Mouse (Mus musculus) limb, embryonic 14.5 days (tissue): ENCODE data around the gene Mrps17. TPM values are rescaled to one million over a fixed set of nuclear protein-coding genes. Genes with fewer than 3 reads are reported as not detected.

ENCODE experiments used
- ATAC-seq: fragments of 200-750 bp; cut with Nextera tagmentation; 2 replicates; pipeline ENCODE4 v1.8.0; 2017; ENCODE audit warnings: low read depth, moderate number of reproducible peaks, moderate TSS enrichment; ENCODE audit not compliant: low FRiP score
- DNase-seq: peaks from one replicate; pipeline ENCODE4 v3.0.0-alpha.2; 2015; ENCODE audit warnings: low spot score
- H3K27ac ChIP-seq: fragments of 300-500 bp; sonication (generic); replicated peaks from 2 replicates; pipeline ENCODE4 v1.5.1; 2014; ENCODE audit warnings: low read depth, mild to moderate bottlenecking, low read length, moderate library complexity, mixed read lengths
- H3K27me3 ChIP-seq: fragments of 300-500 bp; sonication (generic); 2 replicates; pipeline ENCODE4 v1.6.1; 2014; ENCODE audit warnings: low read length, mixed read lengths; ENCODE audit not compliant: control insufficient read depth, insufficient read depth
- H3K36me3 ChIP-seq: fragments of 300-500 bp; sonication (generic); 2 replicates; pipeline ENCODE4 v1.6.1; 2014; ENCODE audit warnings: mild to moderate bottlenecking, low read length, moderate library complexity, mixed read lengths; ENCODE audit not compliant: control insufficient read depth, insufficient read depth
- H3K4me1 ChIP-seq: fragments of 300-500 bp; sonication (generic); 2 replicates; pipeline ENCODE4 v1.6.1; 2014; ENCODE audit warnings: antibody characterized with exemption, low read length, mixed read lengths; ENCODE audit not compliant: control insufficient read depth, insufficient read depth
- H3K4me2 ChIP-seq: fragments of 300-500 bp; sonication (generic); replicated peaks from 2 replicates; pipeline ENCODE4 v1.6.1; 2014; ENCODE audit warnings: low read depth, mild to moderate bottlenecking, low read length, moderate library complexity; ENCODE audit not compliant: severe bottlenecking
- H3K4me3 ChIP-seq: fragments of 300-500 bp; sonication (generic); replicated peaks from 2 replicates; pipeline ENCODE4 v1.5.1; 2014; ENCODE audit warnings: low read length
- H3K9ac ChIP-seq: fragments of 300-500 bp; sonication (generic); 2 replicates; pipeline ENCODE4 v1.6.1; 2014; ENCODE audit warnings: mild to moderate bottlenecking, low read depth, low read length, moderate library complexity; ENCODE audit not compliant: severe bottlenecking
- H3K9me3 ChIP-seq: fragments of 300-500 bp; sonication (generic); 2 replicates; pipeline ENCODE4 v1.6.1; 2016; ENCODE audit warnings: low read length; ENCODE audit not compliant: control insufficient read depth
- POLR2A ChIP-seq: fragments of 200-500 bp; IDR thresholded peaks from 2 replicates; pipeline ENCODE4 v1.8.0; 2012; ENCODE audit warnings: inconsistent platforms, mild to moderate bottlenecking, moderate library complexity, borderline replicate concordance; ENCODE audit not compliant: insufficient read depth, insufficient read length; ENCODE audit errors: extremely low read depth
- WGBS: fragments of 180-500 bp; shearing (Covaris S2); extraction: QIAGEN DNeasy Blood & Tissue Kit; methylation state at CpG from one replicate; pipeline ENCODE4 v1.1.7; 2014; 5-methylcytosine and 5-hydroxymethylcytosine counted together
- polyA plus RNA-seq, 2 experiments: library from polyadenylated mRNA; depleted of rRNA in 1 of 2; stranded (reverse) in 1 of 2; unstranded in 1 of 2; fragments of >200 nt; fragmentation: Nextera tagmentation in 1 of 2; extraction: Ambion mirVana in 1 of 2; gene quantifications; 2 replicates each; pipeline versions ENCODE4 v1.2.1 to v1.2.3; 2012 to 2014

Gene Mrps17
- polyA plus RNA-seq, 2 experiments, result 133 to 201 TPM

DNA sequence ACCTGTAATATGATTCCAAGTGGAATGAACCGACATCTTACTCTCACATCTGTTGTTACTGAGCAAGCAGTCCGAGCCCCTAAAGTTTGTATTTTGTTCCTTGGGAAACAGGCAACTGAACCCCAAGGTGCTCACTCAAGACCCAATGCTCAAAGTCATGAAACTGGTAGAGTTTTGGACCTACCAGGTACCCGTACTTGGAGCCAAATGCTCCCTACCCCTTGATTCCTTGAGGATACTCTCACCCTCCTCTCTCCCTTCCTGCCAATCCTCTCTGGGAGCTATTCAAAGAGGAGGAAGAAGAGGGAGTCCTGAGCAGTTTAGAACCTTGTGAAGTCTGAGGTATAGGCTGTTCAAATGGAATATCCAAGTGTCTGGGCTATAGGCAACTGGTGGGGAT, 11.5 kb downstream of the Mrps17 start:
- no peak for TF ChIP-seq POLR2A
- peaks cover 13% of the 10 kb centered on the region; the same call in 1 of the 2 replicates for H3K4me1 ChIP-seq
- no peaks in the 10 kb centered on the region for H3K27me3 ChIP-seq
- no peak overlapping the region for H3K27ac ChIP-seq
- H3K36me3 ChIP-seq, result no peaks in the 10 kb centered on the region
- H3K4me3 ChIP-seq, result no peak overlapping the region
- DNase-seq (no peak), ATAC-seq (no peak)
- WGBS, result 65% methylated on average over 3 of the region's 3 CpGs
- no peak overlapping the region for H3K4me2 ChIP-seq
- H3K9me3 ChIP-seq, result no peaks in the 10 kb centered on the region
- H3K9ac ChIP-seq, result no peak overlapping the region

DNA sequence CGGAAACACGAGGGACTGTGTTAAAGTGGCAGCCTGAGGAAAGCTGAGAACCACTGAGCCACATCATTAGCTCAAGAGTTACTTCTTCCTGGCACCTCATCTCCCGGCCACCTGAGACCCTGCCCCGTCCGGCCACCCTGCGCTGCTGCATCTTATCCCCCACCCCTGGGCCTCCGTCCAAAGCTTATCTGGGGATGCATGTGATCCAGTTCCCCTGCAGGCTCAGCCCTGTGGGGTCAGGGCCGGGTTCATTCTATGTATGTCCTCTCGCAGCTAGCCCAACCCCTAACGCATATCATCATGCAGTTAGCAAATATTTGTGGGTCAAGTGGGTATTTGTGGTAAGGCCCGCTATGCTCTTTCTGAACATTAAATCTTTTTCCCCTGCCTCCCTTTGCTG, 14.0 kb downstream of the Mrps17 start:
- Histone ChIP-seq H3K27ac (no peak overlapping the region), H3K9ac (0 out of 2 replicates have a peak overlapping the region, but pooled peaks have one; percentile 16), H3K4me2 (no peak overlapping the region), H3K27me3 (no peaks in the 10 kb centered on the region), H3K4me1 (peaks cover 13% of the 10 kb centered on the region; the same call in 1 of the 2 replicates), H3K4me3 (no peak overlapping the region), H3K9me3 (no peaks in the 10 kb centered on the region), H3K36me3 (no peaks in the 10 kb centered on the region)
- WGBS, result 57% methylated on average over 11 of the region's 11 CpGs
- no peak for TF ChIP-seq POLR2A
- no peak for ATAC-seq
- no peak for DNase-seq

DNA sequence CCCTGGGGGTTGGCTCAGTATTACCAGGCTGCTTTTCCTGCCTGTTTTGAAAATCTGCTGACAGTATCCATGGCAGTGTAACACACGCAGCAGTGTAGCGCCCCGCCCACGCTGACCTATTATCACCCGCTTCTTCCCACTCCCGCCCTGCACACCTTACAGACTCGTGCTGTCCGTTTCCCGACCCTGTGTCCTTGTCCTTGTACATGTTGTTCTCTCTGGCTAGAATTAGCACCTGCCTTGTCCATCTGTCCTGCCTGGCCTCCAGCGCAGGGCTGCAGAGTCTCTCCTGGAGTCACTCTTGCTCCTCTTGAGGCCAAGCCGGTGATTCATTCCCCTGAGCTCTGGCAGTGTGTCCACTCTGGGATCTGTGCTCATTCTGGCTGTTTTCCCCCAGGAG, 15.0 kb downstream of the Mrps17 start:
- no peak for ATAC-seq
- H3K4me2 ChIP-seq, result no peak overlapping the region

DNA sequence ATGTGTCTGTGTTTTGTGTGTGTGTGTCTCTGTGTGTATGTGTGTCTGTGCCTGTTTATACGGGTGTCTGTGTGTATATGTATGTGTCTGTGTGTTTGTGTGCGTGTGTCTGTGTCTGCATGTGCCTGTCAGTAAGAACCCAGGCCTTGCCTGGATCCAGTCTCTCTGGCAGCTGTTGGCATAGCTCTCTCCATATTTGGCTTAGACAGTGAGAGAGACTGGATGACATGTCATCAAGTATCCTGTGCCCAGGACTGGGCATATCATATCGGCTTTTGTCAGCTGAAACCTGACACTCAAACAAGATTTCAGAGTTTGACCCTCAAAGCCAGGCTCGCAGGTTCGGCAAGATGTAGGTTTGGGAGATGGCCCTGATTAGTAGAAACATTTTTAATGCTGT, 15.7 kb downstream of the Mrps17 start:
- WGBS, result 65% methylated on average over 5 of the region's 5 CpGs
- H3K27ac ChIP-seq, result no peak overlapping the region

More for the DNA sequence above, 15.0 kb downstream of the Mrps17 start:
- DNase-seq, result no peak
- TF ChIP-seq POLR2A, result no peak
- Histone ChIP-seq H3K4me3 (no peak overlapping the region), H3K9me3 (no peaks in the 10 kb centered on the region), H3K27ac (no peak overlapping the region), H3K36me3 (no peaks in the 10 kb centered on the region), H3K27me3 (no peaks in the 10 kb centered on the region), H3K9ac (0 out of 2 replicates have a peak overlapping the region, but pooled peaks have one; percentile 16), H3K4me1 (peaks cover 13% of the 10 kb centered on the region; the same call in 1 of the 2 replicates)
- WGBS, result 71% methylated on average over 11 of the region's 11 CpGs

DNA sequence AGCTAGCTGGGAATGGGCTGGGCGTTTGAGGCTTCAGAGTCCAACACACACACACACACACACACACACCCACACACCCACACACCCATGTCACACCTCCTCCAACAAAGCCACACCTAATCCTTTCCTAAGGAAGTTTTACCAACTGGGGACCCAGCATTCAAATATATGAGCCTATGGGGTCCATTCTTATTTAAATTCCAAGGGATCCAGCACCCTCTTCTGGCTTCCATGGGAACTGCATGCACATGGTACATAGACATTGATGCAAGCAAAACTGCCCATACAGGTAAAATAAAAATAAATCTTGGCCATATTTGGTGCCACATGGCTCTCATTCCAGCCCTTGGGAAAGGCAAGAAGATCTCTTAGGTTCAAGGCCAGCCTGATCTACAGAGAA, 25.7 kb downstream of the Mrps17 start:
- TF ChIP-seq POLR2A, result no peak
- H3K4me2 ChIP-seq, result no peak overlapping the region
- H3K36me3 ChIP-seq, result peaks cover 44% of the 10 kb centered on the region
- no peaks in the 10 kb centered on the region for H3K4me1 ChIP-seq
- H3K4me3 ChIP-seq, result no peak overlapping the region
- ATAC-seq, result no peak
- DNase-seq, result no peak
- WGBS, result 78% methylated on average over 1 of the region's 1 CpGs
- no peak overlapping the region for H3K27ac ChIP-seq
- H3K27me3 ChIP-seq, result no peaks in the 10 kb centered on the region
- H3K9ac ChIP-seq, result no peak overlapping the region
- no peaks in the 10 kb centered on the region for H3K9me3 ChIP-seq

More for the DNA sequence above, 15.7 kb downstream of the Mrps17 start:
- H3K36me3 ChIP-seq, result no peaks in the 10 kb centered on the region
- no peak overlapping the region for H3K4me2 ChIP-seq
- ATAC-seq (peak; percentile 43; the same call in 1 of the 2 replicates), DNase-seq (no peak)
- H3K9ac ChIP-seq, result no peak overlapping the region
- no peak overlapping the region for H3K4me3 ChIP-seq
- no peaks in the 10 kb centered on the region for H3K9me3 ChIP-seq
- peaks cover 13% of the 10 kb centered on the region; the same call in 1 of the 2 replicates for H3K4me1 ChIP-seq
- TF ChIP-seq POLR2A, result no peak
- no peaks in the 10 kb centered on the region for H3K27me3 ChIP-seq

DNA sequence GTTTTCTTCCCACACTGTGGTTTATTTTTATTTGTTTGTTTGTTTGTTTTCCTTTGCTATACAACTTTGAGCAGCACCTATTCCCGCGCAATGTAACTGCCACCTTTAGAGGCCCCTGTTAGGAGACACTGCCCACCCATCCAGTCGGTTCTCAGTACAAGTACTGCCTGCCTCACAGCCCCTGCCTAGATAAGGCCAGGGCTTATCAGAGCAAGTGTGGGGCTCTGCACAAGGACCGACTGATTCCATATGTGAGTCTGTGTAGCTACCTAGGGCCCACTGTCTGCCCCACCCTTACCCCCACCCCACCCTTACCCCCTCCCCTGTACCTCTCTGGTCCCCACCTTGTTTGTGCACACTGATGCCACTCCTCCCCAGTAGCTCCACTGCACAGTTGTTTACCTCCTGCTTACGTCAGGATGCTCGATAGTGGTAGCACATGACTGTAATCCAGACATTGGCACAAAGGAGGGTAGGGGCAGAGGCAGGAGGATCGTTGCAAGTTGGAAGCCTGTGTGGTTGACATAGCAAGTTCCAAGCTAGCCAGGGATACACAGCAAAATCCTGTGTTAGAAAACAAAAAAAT, 27.7 kb downstream of the Mrps17 start:
- no peak overlapping the region for H3K9ac ChIP-seq
- H3K36me3 ChIP-seq, result peaks cover 58% of the 10 kb centered on the region
- no peaks in the 10 kb centered on the region for H3K27me3 ChIP-seq
- no peaks in the 10 kb centered on the region for H3K4me1 ChIP-seq
- H3K4me3 ChIP-seq, result no peak overlapping the region
- no peak overlapping the region for H3K27ac ChIP-seq
- DNase-seq (no peak), ATAC-seq (no peak)
- TF ChIP-seq POLR2A, result no peak
- WGBS, result 83% methylated on average over 7 of the region's 7 CpGs
- H3K9me3 ChIP-seq, result no peaks in the 10 kb centered on the region
- H3K4me2 ChIP-seq, result no peak overlapping the region
